Mouse (Mus musculus) neural tube, embryonic 13.5 days (tissue): ENCODE measurements around the gene Rpl36al. TPM values are rescaled to one million over a fixed set of nuclear protein-coding genes. Genes with fewer than 3 reads are reported as not detected.

Experiments used
- ATAC-seq: fragments of 200-750 bp; cut with Nextera tagmentation; 2 replicates; pipeline ENCODE4 v1.8.0; 2017; ENCODE audit warnings: low read depth, mild to moderate bottlenecking, moderate TSS enrichment, moderate library complexity
- H3K27ac ChIP-seq: fragments of 300-500 bp; sonication (generic); replicated peaks from 2 replicates; pipeline ENCODE4 v1.5.1; 2015; ENCODE audit warnings: moderate library complexity, mild to moderate bottlenecking, inconsistent platforms
- H3K27me3 ChIP-seq: fragments of 300-500 bp; sonication (generic); 2 replicates; pipeline ENCODE4 v1.6.1; 2015; ENCODE audit warnings: mild to moderate bottlenecking, inconsistent platforms
- H3K36me3 ChIP-seq: fragments of 300-500 bp; sonication (generic); 2 replicates; pipeline ENCODE4 v1.6.1; 2015; ENCODE audit warnings: mild to moderate bottlenecking, inconsistent platforms
- H3K4me1 ChIP-seq: fragments of 300-500 bp; sonication (generic); replicated peaks from 2 replicates; pipeline ENCODE4 v1.6.1; 2015; ENCODE audit warnings: inconsistent platforms
- H3K4me2 ChIP-seq: fragments of 300-500 bp; sonication (generic); 2 replicates; pipeline ENCODE4 v1.6.1; 2015; ENCODE audit warnings: inconsistent platforms, mild to moderate bottlenecking, moderate library complexity
- H3K4me3 ChIP-seq: fragments of 300-500 bp; sonication (generic); 2 replicates; pipeline ENCODE4 v1.5.1; 2015; ENCODE audit warnings: mild to moderate bottlenecking, inconsistent platforms
- H3K9ac ChIP-seq: fragments of 300-500 bp; sonication (generic); 2 replicates; pipeline ENCODE4 v1.6.1; 2015; ENCODE audit warnings: moderate library complexity, mild to moderate bottlenecking, inconsistent platforms
- H3K9me3 ChIP-seq: fragments of 300-500 bp; sonication (generic); 2 replicates; pipeline ENCODE4 v1.6.1; 2016; ENCODE audit warnings: inconsistent platforms
- WGBS: fragments of 180-500 bp; shearing (Covaris S2); methylation state at CpG from one replicate; pipeline ENCODE4 v1.1.7; 2015; 5-methylcytosine and 5-hydroxymethylcytosine counted together
- polyA plus RNA-seq: library from polyadenylated mRNA; unstranded; fragments of >200 nt; fragmentation: Nextera tagmentation; extraction: Ambion mirVana; gene quantifications from 2 replicates; pipeline ENCODE4 v1.2.1, GENCODE M21; 2015

The Rpl36al gene
- polyA plus RNA-seq, 1 experiment from 2014 or later, result 474 TPM

- ATAC-seq, result no peak
Observed at GRCm38 (mm10) chr12:69190074-69190473, 6.2 kb upstream of the Rpl36al start.

GRCm38 (mm10) chr12:69186811-69187471 lies 3.1 kb upstream of the Rpl36al start:
- no peak overlapping the region for H3K27ac ChIP-seq
- no peaks in the 10 kb centered on the region for H3K27me3 ChIP-seq
- WGBS, result 78% methylated on average over 5 of the region's 5 CpGs
- peaks cover 31% of the 10 kb centered on the region for H3K4me1 ChIP-seq
- no peak overlapping the region for H3K4me2 ChIP-seq
- no peak for ATAC-seq
- H3K36me3 ChIP-seq, result peaks cover 33% of the 10 kb centered on the region
- H3K9ac ChIP-seq, result 0 out of 2 replicates have a peak overlapping the region, but pooled peaks have one; percentile 1
- H3K4me3 ChIP-seq, result no peak overlapping the region
- H3K9me3 ChIP-seq, result no peaks in the 10 kb centered on the region

More at GRCm38 (mm10) chr12:69190074-69190473, 6.2 kb upstream of the Rpl36al start:
- H3K36me3 ChIP-seq, result peaks cover 29% of the 10 kb centered on the region
- H3K27me3 ChIP-seq, result no peaks in the 10 kb centered on the region
- no peak overlapping the region for H3K27ac ChIP-seq
- H3K9me3 ChIP-seq, result no peaks in the 10 kb centered on the region
- no peak overlapping the region for H3K4me2 ChIP-seq
- peaks cover 22% of the 10 kb centered on the region for H3K4me1 ChIP-seq
- WGBS, result 88% methylated on average over 9 of the region's 9 CpGs
- H3K9ac ChIP-seq, result no peak overlapping the region
- no peak overlapping the region for H3K4me3 ChIP-seq

GRCm38 (mm10) chr12:69185371-69185770 lies 1.5 kb upstream of the Rpl36al start:
- Histone ChIP-seq H3K27ac (no peak overlapping the region), H3K27me3 (no peaks in the 10 kb centered on the region), H3K4me2 (peak overlapping the region; percentile 96), H3K4me1 (peaks cover 31% of the 10 kb centered on the region), H3K36me3 (peaks cover 37% of the 10 kb centered on the region), H3K9me3 (no peaks in the 10 kb centered on the region), H3K4me3 (peak overlapping the region; percentile 88), H3K9ac (peak overlapping the region; percentile 91)
- 78% methylated on average over 7 of the region's 7 CpGs for WGBS
- ATAC-seq, result no peak

GRCm38 (mm10) chr12:69184342-69185295 lies 736 bp upstream of the Rpl36al start:
- H3K27ac ChIP-seq, result peak overlapping the region; percentile 95
- H3K4me3 ChIP-seq, result peak overlapping the region; percentile 88
- peaks cover 31% of the 10 kb centered on the region for H3K4me1 ChIP-seq
- H3K27me3 ChIP-seq, result no peaks in the 10 kb centered on the region
- peak; percentile 74 for ATAC-seq
- peak overlapping the region; percentile 91 for H3K9ac ChIP-seq
- H3K36me3 ChIP-seq, result peaks cover 29% of the 10 kb centered on the region
- peak overlapping the region; percentile 96 for H3K4me2 ChIP-seq
- 2% methylated on average over 62 of the region's 86 CpGs for WGBS
- no peaks in the 10 kb centered on the region for H3K9me3 ChIP-seq

GRCm38 (mm10) chr12:69181800-69182199 lies 2.1 kb downstream of the Rpl36al start:
- Histone ChIP-seq H3K4me3 (no peak overlapping the region), H3K27me3 (no peaks in the 10 kb centered on the region), H3K9ac (no peak overlapping the region), H3K36me3 (peaks cover 12% of the 10 kb centered on the region; the same call in 1 of the 2 replicates), H3K4me1 (peaks cover 19% of the 10 kb centered on the region), H3K9me3 (no peaks in the 10 kb centered on the region), H3K4me2 (no peak overlapping the region), H3K27ac (no peak overlapping the region)
- ATAC-seq, result no peak
- 90% methylated on average over 4 of the region's 4 CpGs for WGBS

- Histone ChIP-seq H3K9me3 (no peaks in the 10 kb centered on the region), H3K27me3 (no peaks in the 10 kb centered on the region), H3K36me3 (peaks cover 12% of the 10 kb centered on the region; the same call in 1 of the 2 replicates), H3K9ac (no peak overlapping the region), H3K4me1 (peaks cover 6% of the 10 kb centered on the region), H3K4me3 (no peak overlapping the region), H3K27ac (no peak overlapping the region), H3K4me2 (no peak overlapping the region)
- no peak for ATAC-seq
- 77% methylated on average over 12 of the region's 12 CpGs for WGBS
Observed at GRCm38 (mm10) chr12:69179371-69179770, 4.5 kb downstream of the Rpl36al start.

GRCm38 (mm10) chr12:69177526-69177925 lies 6.4 kb downstream of the Rpl36al start:
- no peak for ATAC-seq
- Histone ChIP-seq H3K9ac (no peak overlapping the region), H3K27me3 (no peaks in the 10 kb centered on the region), H3K4me2 (no peak overlapping the region), H3K9me3 (no peaks in the 10 kb centered on the region), H3K36me3 (peaks cover 11% of the 10 kb centered on the region; the same call in 1 of the 2 replicates), H3K4me3 (no peak overlapping the region), H3K4me1 (no peaks in the 10 kb centered on the region; the same call in 1 of the 2 replicates), H3K27ac (no peak overlapping the region)
- 69% methylated on average over 3 of the region's 3 CpGs for WGBS

- Histone ChIP-seq H3K4me2 (no peak overlapping the region), H3K9ac (no peak overlapping the region), H3K4me1 (no peaks in the 10 kb centered on the region), H3K27me3 (no peaks in the 10 kb centered on the region), H3K27ac (no peak overlapping the region), H3K9me3 (no peaks in the 10 kb centered on the region), H3K36me3 (0 out of 2 replicates have a peak, but pooled peaks cover 2% of the 10 kb centered on the region), H3K4me3 (no peak overlapping the region)
- 94% methylated on average over 3 of the region's 3 CpGs for WGBS
- no peak for ATAC-seq
Observed at GRCm38 (mm10) chr12:69175975-69176374, 7.9 kb downstream of the Rpl36al start.

- H3K4me1 ChIP-seq, result peaks cover 13% of the 10 kb centered on the region
- no peaks in the 10 kb centered on the region for H3K27me3 ChIP-seq
- no peaks in the 10 kb centered on the region for H3K36me3 ChIP-seq
- no peak overlapping the region for H3K27ac ChIP-seq
- 96% methylated on average over 2 of the region's 2 CpGs for WGBS
- H3K9ac ChIP-seq, result no peak overlapping the region
- H3K4me3 ChIP-seq, result no peak overlapping the region
- no peak overlapping the region for H3K4me2 ChIP-seq
- ATAC-seq, result no peak
- no peaks in the 10 kb centered on the region for H3K9me3 ChIP-seq
Observed at GRCm38 (mm10) chr12:69171307-69171706, 12.6 kb downstream of the Rpl36al start.

- peak within 1 kb of the TSS; percentile 75 for H3K9ac ChIP-seq
- H3K4me1 ChIP-seq, result peaks cover 13% of the 10 kb centered on the region
- peak within 1 kb of the TSS; percentile 64 for H3K4me3 ChIP-seq
- WGBS, result under 1% methylated on average over 40 of the region's 40 CpGs
- H3K9me3 ChIP-seq, result no peaks in the 10 kb centered on the region
- peak; percentile 96 for ATAC-seq
- peak within 1 kb of the TSS; percentile 63; the same call in 1 of the 2 replicates for H3K27ac ChIP-seq
- no peaks in the 10 kb centered on the region for H3K27me3 ChIP-seq
- H3K4me2 ChIP-seq, result peak within 1 kb of the TSS; percentile 95
- H3K36me3 ChIP-seq, result no peaks in the 10 kb centered on the region
Observed at GRCm38 (mm10) chr12:69168461-69169106, 15.3 kb downstream of the Rpl36al start, which contains the start of gene Lrr1. Gene Lrr1, plus strand, starts transcription at chr12:69168814.

- Histone ChIP-seq H3K9ac (peak overlapping the region; percentile 75), H3K9me3 (no peaks in the 10 kb centered on the region), H3K36me3 (no peaks in the 10 kb centered on the region), H3K4me1 (peaks cover 13% of the 10 kb centered on the region), H3K27ac (peak overlapping the region; percentile 63; the same call in 1 of the 2 replicates), H3K4me3 (peak overlapping the region; percentile 64), H3K27me3 (no peaks in the 10 kb centered on the region), H3K4me2 (peak overlapping the region; percentile 95)
- WGBS, result 10% methylated on average over 18 of the region's 18 CpGs
- peak; percentile 37; the same call in 1 of the 2 replicates for ATAC-seq
Observed at GRCm38 (mm10) chr12:69167656-69168460, 16.0 kb downstream of the Rpl36al start.
